Mouse (Mus musculus) cerebellum, adult 2 months (tissue): ENCODE results near the gene Slc2a4. TPM values are rescaled to one million over a fixed set of nuclear protein-coding genes. Genes with fewer than 3 reads are reported as not detected.

Experiments
- DNase-seq, 2 experiments: peaks; one replicate each; pipeline ENCODE4 v3.0.0; 2021
- H3K27ac ChIP-seq: fragments of 200-500 bp; 2 replicates; pipeline ENCODE4 v1.5.1; 2012; ENCODE audit warnings: low read length, control low read depth, inconsistent platforms; ENCODE audit not compliant: insufficient read depth
- H3K27me3 ChIP-seq: fragments of 200-500 bp; 2 replicates; pipeline ENCODE4 v1.6.1; 2012; ENCODE audit warnings: inconsistent platforms, mild to moderate bottlenecking, low read length, moderate library complexity; ENCODE audit not compliant: control insufficient read depth, insufficient read depth
- H3K4me1 ChIP-seq: fragments of 200-500 bp; 2 replicates; pipeline ENCODE4 v1.6.1; 2011; ENCODE audit warnings: low read length; ENCODE audit not compliant: control insufficient read depth, insufficient read depth
- H3K4me3 ChIP-seq: fragments of 200-500 bp; replicated peaks from 2 replicates; pipeline ENCODE3; 2011; ENCODE audit warnings: mild to moderate bottlenecking, low read depth, low read length, control low read depth; ENCODE audit not compliant: insufficient read depth
- CTCF ChIP-seq: fragments of 200-500 bp; IDR thresholded peaks from 2 replicates; pipeline ENCODE4 v1.5.1; 2011; ENCODE audit warnings: low read depth, mild to moderate bottlenecking, control low read depth, low read length, moderate library complexity, borderline replicate concordance; ENCODE audit not compliant: insufficient read depth
- POLR2A ChIP-seq: fragments of 200-500 bp; IDR thresholded peaks from 2 replicates; pipeline ENCODE4 v1.6.1; 2011; ENCODE audit warnings: low read length, control low read depth, borderline replicate concordance; ENCODE audit not compliant: insufficient read depth
- WGBS: fragments of 180-500 bp; shearing (Covaris S2); methylation state at CpG from one replicate; pipeline ENCODE4 v1.1.7; 2018; 5-methylcytosine and 5-hydroxymethylcytosine counted together
- polyA plus RNA-seq: library from polyadenylated mRNA; depleted of rRNA; stranded (reverse); fragments of >200 nt; gene quantifications from 2 replicates; pipeline ENCODE4 v1.2.3, GENCODE M21; 2012

Gene Slc2a4
- polyA plus RNA-seq, 1 experiment = 5.9 TPM

DNA sequence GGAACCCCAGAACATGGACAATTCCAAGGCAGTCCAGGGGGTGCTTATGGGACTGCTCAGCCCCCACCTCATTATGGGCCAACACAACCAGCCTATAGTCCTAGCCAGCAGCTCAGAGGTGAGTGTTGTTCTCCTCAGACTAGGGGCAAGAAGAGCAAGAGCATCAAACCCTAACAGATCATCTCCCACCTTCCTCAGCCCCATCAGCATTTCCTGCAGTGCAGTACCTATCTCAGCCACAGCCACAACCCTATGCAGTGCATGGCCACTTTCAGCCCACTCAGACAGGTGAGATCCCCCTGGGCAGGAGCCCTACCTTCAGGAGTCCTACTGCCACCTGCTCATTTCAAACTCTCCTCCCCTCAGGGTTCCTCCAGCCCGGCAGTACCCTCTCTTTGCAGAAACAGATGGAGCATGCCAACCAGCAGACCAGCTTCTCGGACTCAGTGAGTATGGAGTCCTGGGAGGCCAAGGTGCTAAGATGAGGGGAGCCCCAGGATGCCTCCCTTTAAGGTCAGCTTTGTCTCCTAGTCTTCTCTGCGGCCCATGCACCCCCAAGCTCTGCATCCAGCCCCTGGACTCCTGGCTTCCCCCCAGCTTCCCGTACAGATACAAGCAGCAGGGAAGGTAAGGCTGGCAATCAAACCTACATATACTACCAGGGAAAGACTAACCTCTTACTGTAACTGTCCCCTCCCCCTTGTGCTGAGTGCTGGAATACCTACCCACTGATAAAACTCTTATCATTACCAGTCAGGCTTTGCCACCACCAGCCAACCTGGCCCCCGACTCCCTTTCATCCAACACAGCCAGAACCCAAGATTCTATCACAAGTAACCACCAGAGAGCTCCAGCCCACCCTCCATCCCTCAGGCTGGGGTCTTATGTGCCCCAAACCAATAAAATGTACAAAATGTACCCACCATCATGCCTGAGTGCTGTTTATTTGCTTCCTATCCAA lies 32.0 kb downstream of the Slc2a4 start:
- DNase-seq = no peak
- no peak overlapping the region for H3K4me3 ChIP-seq
- H3K27ac ChIP-seq = no peak overlapping the region
- WGBS = 39% methylated on average over 5 of the region's 5 CpGs
- no peak for TF ChIP-seq POLR2A
- no peak for TF ChIP-seq CTCF
- H3K4me1 ChIP-seq = peaks cover 5% of the 10 kb centered on the region; the same call in 1 of the 2 replicates
- H3K27me3 ChIP-seq = no peaks in the 10 kb centered on the region

- Histone ChIP-seq H3K4me1 (peaks cover 5% of the 10 kb centered on the region; the same call in 1 of the 2 replicates), H3K27me3 (no peaks in the 10 kb centered on the region), H3K27ac (no peak overlapping the region), H3K4me3 (peak overlapping the region; percentile 71)
- no peak for TF ChIP-seq POLR2A
- TF ChIP-seq CTCF = no peak
- WGBS = 34% methylated on average over 9 of the region's 9 CpGs
- DNase-seq = no peak
Observed at GRCm38 (mm10) chr11:69914917-69915430, 33.0 kb downstream of the Slc2a4 start.

- WGBS = 2% methylated on average over 17 of the region's 17 CpGs
- DNase-seq = no peak
- no peak for TF ChIP-seq CTCF
- TF ChIP-seq POLR2A = no peak
Observed at GRCm38 (mm10) chr11:69914372-69914764, 33.6 kb downstream of the Slc2a4 start.

DNA sequence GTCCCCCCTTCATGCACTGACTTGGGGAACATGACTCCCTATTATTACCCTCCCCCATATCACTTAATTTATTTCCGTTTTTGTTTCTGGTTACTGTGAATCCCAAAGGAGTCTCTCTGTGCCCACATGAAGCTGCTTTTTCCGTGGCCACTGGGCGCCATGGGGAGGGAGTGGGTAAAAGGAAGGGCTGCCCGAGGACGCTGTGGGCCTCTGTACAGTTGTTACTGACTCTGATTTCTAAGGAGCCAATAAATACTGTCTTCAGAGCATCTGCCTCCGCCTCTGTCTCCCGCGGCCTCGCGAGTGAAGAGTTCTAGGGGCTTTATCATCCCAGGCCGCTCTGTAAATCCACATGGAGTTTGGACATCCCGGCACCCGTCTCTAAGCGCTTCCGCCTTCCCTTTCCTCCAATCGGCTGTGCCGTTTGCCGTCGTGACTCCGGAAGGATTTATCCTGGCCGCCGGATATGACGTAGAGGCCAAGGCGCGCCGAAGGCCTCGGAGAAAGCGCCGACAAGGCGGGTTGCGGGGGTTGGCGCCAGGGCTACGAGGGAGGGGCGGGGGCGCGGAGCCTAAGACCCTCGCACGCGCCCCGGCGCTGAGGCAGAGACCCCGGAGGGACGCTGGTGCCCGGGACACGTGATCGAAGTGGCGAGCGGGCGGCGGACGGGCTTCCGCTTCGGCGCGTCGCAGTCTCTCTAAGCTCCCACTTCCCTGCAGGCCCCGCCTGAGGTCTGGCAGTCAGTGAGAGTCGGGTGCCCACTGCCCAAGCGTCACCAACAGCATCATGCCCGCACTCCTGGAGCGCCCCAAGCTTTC lies 34.2 kb downstream of the Slc2a4 start, which contains the start of gene Gps2:
Gps2 (plus strand) TSS at position 335 of the 818 bp plus-strand sequence.
- DNase-seq = peak; percentile 94 to 96
- TF ChIP-seq CTCF = no peak
- TF ChIP-seq POLR2A = peak; percentile 67; the same call in 1 of the 2 replicates
- under 1% methylated on average over 61 of the region's 61 CpGs for WGBS
- peak within 1 kb of the TSS; percentile 70 for H3K27ac ChIP-seq
- H3K4me1 ChIP-seq = peaks cover 5% of the 10 kb centered on the region; the same call in 1 of the 2 replicates
- peak within 1 kb of the TSS; percentile 71 for H3K4me3 ChIP-seq
- H3K27me3 ChIP-seq = no peaks in the 10 kb centered on the region

More at GRCm38 (mm10) chr11:69914372-69914764, 33.6 kb downstream of the Slc2a4 start:
- peak overlapping the region; percentile 70; the same call in 1 of the 2 replicates for H3K27ac ChIP-seq
- peak overlapping the region; percentile 71 for H3K4me3 ChIP-seq
- H3K27me3 ChIP-seq = no peaks in the 10 kb centered on the region
- H3K4me1 ChIP-seq = peaks cover 5% of the 10 kb centered on the region; the same call in 1 of the 2 replicates

GRCm38 (mm10) chr11:69912716-69913530 lies 35.1 kb downstream of the Slc2a4 start:
- Histone ChIP-seq H3K4me3 (no peak overlapping the region), H3K27me3 (no peaks in the 10 kb centered on the region), H3K27ac (no peak overlapping the region), H3K4me1 (peaks cover 5% of the 10 kb centered on the region; the same call in 1 of the 2 replicates)
- 76% methylated on average over 15 of the region's 15 CpGs for WGBS
- TF ChIP-seq CTCF (no peak), POLR2A (no peak)
- peak in 1 of 2 experiments; percentile 35 for DNase-seq

GRCm38 (mm10) chr11:69911701-69912100 lies 36.3 kb downstream of the Slc2a4 start:
- Histone ChIP-seq H3K4me1 (peaks cover 5% of the 10 kb centered on the region; the same call in 1 of the 2 replicates), H3K27me3 (no peaks in the 10 kb centered on the region), H3K27ac (no peak overlapping the region), H3K4me3 (no peak overlapping the region)
- TF ChIP-seq CTCF (no peak), POLR2A (no peak)
- 88% methylated on average over 6 of the region's 6 CpGs for WGBS
- DNase-seq = no peak
